17 mouse cellular contexts compared by ENCODE assay signal in the genomic region with DNA sequence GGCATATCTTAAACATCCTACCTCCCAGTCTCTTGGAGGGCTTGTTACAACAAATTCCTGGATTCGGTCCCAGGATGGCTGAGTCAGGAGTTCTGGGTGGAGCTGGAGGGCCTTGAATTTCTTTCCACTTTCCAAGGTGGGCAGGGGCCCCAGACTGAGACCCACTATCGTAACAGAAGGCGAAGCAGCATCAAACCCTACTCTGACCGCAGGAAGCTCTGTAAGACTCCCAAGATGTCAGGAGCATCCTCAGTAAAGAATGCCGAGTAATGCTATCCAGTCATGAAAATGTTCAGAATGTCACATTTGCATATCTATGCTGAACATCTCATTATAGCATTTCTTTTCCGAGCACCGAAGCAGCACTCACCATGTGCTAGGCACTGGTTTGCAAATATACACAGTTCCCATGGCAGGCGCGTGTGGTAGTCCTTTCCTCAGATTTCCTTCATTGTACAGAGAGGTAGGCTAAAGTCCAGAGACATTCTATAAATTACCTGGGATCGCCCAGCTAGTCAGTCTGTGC.
A peak's percentile ranks its signal among the peaks of the same experiment; 100 is the strongest.
DNase-seq lines count a peak whose midpoint lies in the region; ATAC-seq and TF ChIP-seq lines count a peak whose summit lies in the region.
"Had no signal": no experiment of that assay in that cellular context is flagged by ENCODE, and none has a peak within 500 bp of the region (broad histone marks: within the 10 kb centered on the region; RNA-seq: fewer than 3 reads in every experiment).

No protein-coding gene starts in this region.

- H3K79me2 ChIP-seq in heart, adult 2 months (replicated peaks; ENCODE audit: control insufficient read depth, insufficient read depth, low read length): no peaks in the 10 kb centered on the region

- no peak overlapping the region; the same call in 1 of the 2 replicates for H3K27ac ChIP-seq in kidney, embryonic 15.5 days
- no peak overlapping the region for H3K27ac ChIP-seq in heart, adult 2 months
- H3K27ac ChIP-seq: embryonic facial prominence, embryonic 12.5 days; hindbrain, embryonic 12.5 days; liver, embryonic 12.5 days; midbrain, embryonic 10.5 days had no signal

- ATAC-seq in kidney, embryonic 15.5 days (replicated peaks; ENCODE audit: low FRiP score): peak; percentile 19; the same call in 1 of the 2 replicates
- ATAC-seq: liver, embryonic 12.5 days had no signal

- peaks cover 19% of the 10 kb centered on the region for H3K4me1 ChIP-seq in kidney, embryonic 15.5 days
- peaks cover 1% of the 10 kb centered on the region; the same call in 1 of the 2 replicates for H3K4me1 ChIP-seq in heart, adult 2 months (ENCODE audit: control insufficient read depth, insufficient read depth, low read length)
- H3K4me1 ChIP-seq: liver, embryonic 12.5 days had no signal

- DNase-seq in adrenal gland, adult 2 months: peak; percentile 46
- DNase-seq in adrenal gland, postnatal 14 days: no peak
- DNase-seq in kidney, postnatal 36 days: no peak
- DNase-seq in right cerebral cortex, adult 2 months (ENCODE audit: low spot score in 2 of 2): peak; percentile 52 to 57
- DNase-seq in right cerebral cortex, postnatal 4 days: no peak
- DNase-seq in gastrocnemius, postnatal 14 days: no peak
- DNase-seq in heart, adult 2 months: no peak
- DNase-seq: cerebellum, adult 18-20 months; gastrocnemius, postnatal 10 days; kidney, adult 9 months; thymus, postnatal 36 days had no signal

- 71% methylated on average over 10 of the region's 10 CpGs for WGBS in kidney, embryonic 15.5 days
- 87% methylated on average over 10 of the region's 10 CpGs for WGBS in heart, adult 2 months

- intact Hi-C loops in gastrocnemius, postnatal 14 days (cut with DNase I; ENCODE audit: low total_unique reads): no loop called here
- intact Hi-C loops in heart, adult 2 months (cut with DNase I): no loop called here

- no peak overlapping the region for H3K4me3 ChIP-seq in kidney, embryonic 15.5 days (replicated peaks)
- no peak overlapping the region for H3K4me3 ChIP-seq in heart, adult 2 months
- H3K4me3 ChIP-seq: embryonic facial prominence, embryonic 12.5 days; hindbrain, embryonic 12.5 days; liver, embryonic 12.5 days; midbrain, embryonic 10.5 days had no signal

- H3K9me3 ChIP-seq in kidney, embryonic 15.5 days (replicated peaks): no peaks in the 10 kb centered on the region
- H3K9me3 ChIP-seq: embryonic facial prominence, embryonic 12.5 days; hindbrain, embryonic 12.5 days; liver, embryonic 12.5 days had no signal

- H3K9ac ChIP-seq in kidney, embryonic 15.5 days: no peak overlapping the region
- H3K9ac ChIP-seq in heart, adult 2 months (ENCODE audit: low read depth, low read length): no peak overlapping the region
- H3K9ac ChIP-seq: embryonic facial prominence, embryonic 12.5 days; hindbrain, embryonic 12.5 days; liver, embryonic 12.5 days; lung, embryonic 14.5 days had no signal

- no peak overlapping the region for H3K4me2 ChIP-seq in kidney, embryonic 15.5 days
- H3K4me2 ChIP-seq: embryonic facial prominence, embryonic 12.5 days; hindbrain, embryonic 12.5 days; liver, embryonic 12.5 days; lung, embryonic 14.5 days had no signal

- no peaks in the 10 kb centered on the region for H3K36me3 ChIP-seq in kidney, embryonic 15.5 days
- no peaks in the 10 kb centered on the region for H3K36me3 ChIP-seq in heart, adult 2 months (ENCODE audit: control insufficient read depth, insufficient read depth, low read length)
- H3K36me3 ChIP-seq: embryonic facial prominence, embryonic 12.5 days; hindbrain, embryonic 12.5 days; liver, embryonic 12.5 days; midbrain, embryonic 10.5 days had no signal

- no peak for TF ChIP-seq CTCF in heart, adult 2 months (IDR thresholded peaks at IDR 0.05)

- no peak for TF ChIP-seq EP300 in heart, adult 2 months (IDR thresholded peaks at IDR 0.05; ENCODE audit: insufficient read depth, low read depth, low read length)

- H3K27me3 ChIP-seq in kidney, embryonic 15.5 days: 0 out of 2 replicates have a peak, but pooled peaks cover 11% of the 10 kb centered on the region
- no peaks in the 10 kb centered on the region for H3K27me3 ChIP-seq in heart, adult 2 months (ENCODE audit: control insufficient read depth, insufficient read depth, low read length)
- H3K27me3 ChIP-seq: embryonic facial prominence, embryonic 12.5 days; hindbrain, embryonic 12.5 days; liver, embryonic 12.5 days had no signal

- TF ChIP-seq POLR2A in heart, adult 2 months (IDR thresholded peaks at IDR 0.05; ENCODE audit: insufficient read depth, low read depth, low read length): no peak

Comparison
In these comparisons a context has a peak if more than half of its experiments do, and no peak if none do; other contexts are left out.
1. DNase-seq: peak in adrenal gland, adult 2 months (single experiment) and right cerebral cortex, adult 2 months (2 of 2); none in adrenal gland, postnatal 14 days (single experiment), kidney, postnatal 36 days (0 of 2), right cerebral cortex, postnatal 4 days (single experiment), gastrocnemius, postnatal 14 days (single experiment) and heart, adult 2 months (0 of 2).